Mouse (Mus musculus) forebrain, embryonic 10.5 days (tissue): Measurements from ENCODE around the gene Tex2. TPM values are rescaled to one million over a fixed set of nuclear protein-coding genes. Genes with fewer than 3 reads are reported as not detected.
"Not testable (repeated sequence)": the region's sequence is repeated elsewhere in the genome, so short reads cannot be mapped to it uniquely, and the experiment has no call there.

Source experiments
- DNase-seq: peaks from one replicate; pipeline ENCODE4 v3.0.0-alpha.2; 2017; ENCODE audit warnings: low spot score; ENCODE audit errors: extremely low spot score
- H3K27ac ChIP-seq: fragments of 300-500 bp; sonication (generic); 2 replicates; pipeline ENCODE4 v1.5.1; 2016; ENCODE audit warnings: mild to moderate bottlenecking
- H3K27me3 ChIP-seq: fragments of 300-500 bp; sonication (generic); 2 replicates; pipeline ENCODE4 v1.6.1; 2016; ENCODE audit warnings: mild to moderate bottlenecking; ENCODE audit not compliant: poor library complexity, severe bottlenecking
- H3K36me3 ChIP-seq: fragments of 300-500 bp; sonication (generic); replicated peaks from 2 replicates; pipeline ENCODE4 v1.6.1; 2016; ENCODE audit warnings: mild to moderate bottlenecking, moderate library complexity
- H3K4me1 ChIP-seq: fragments of 300-500 bp; sonication (generic); 2 replicates; pipeline ENCODE4 v1.6.1; 2016
- H3K4me3 ChIP-seq: fragments of 300-500 bp; sonication (generic); 2 replicates; pipeline ENCODE4 v1.5.1; 2016; ENCODE audit warnings: mild to moderate bottlenecking, moderate library complexity
- H3K9me3 ChIP-seq: fragments of 300-500 bp; sonication (generic); 2 replicates; pipeline ENCODE4 v1.6.1; 2016; ENCODE audit warnings: mild to moderate bottlenecking, moderate library complexity
- WGBS: fragments of 180-500 bp; shearing (Covaris S2); methylation state at CpG from one replicate; pipeline ENCODE4 v1.1.7; 2016; 5-methylcytosine and 5-hydroxymethylcytosine counted together
- polyA plus RNA-seq: library from polyadenylated mRNA; unstranded; fragments of >200 nt; fragmentation: Nextera tagmentation; extraction: Ambion mirVana; gene quantifications from 2 replicates; pipeline ENCODE4 v1.2.1, GENCODE M21; 2016

The Tex2 gene
- 6.2 and 6.4 TPM in 2 replicates for polyA plus RNA-seq

DNA sequence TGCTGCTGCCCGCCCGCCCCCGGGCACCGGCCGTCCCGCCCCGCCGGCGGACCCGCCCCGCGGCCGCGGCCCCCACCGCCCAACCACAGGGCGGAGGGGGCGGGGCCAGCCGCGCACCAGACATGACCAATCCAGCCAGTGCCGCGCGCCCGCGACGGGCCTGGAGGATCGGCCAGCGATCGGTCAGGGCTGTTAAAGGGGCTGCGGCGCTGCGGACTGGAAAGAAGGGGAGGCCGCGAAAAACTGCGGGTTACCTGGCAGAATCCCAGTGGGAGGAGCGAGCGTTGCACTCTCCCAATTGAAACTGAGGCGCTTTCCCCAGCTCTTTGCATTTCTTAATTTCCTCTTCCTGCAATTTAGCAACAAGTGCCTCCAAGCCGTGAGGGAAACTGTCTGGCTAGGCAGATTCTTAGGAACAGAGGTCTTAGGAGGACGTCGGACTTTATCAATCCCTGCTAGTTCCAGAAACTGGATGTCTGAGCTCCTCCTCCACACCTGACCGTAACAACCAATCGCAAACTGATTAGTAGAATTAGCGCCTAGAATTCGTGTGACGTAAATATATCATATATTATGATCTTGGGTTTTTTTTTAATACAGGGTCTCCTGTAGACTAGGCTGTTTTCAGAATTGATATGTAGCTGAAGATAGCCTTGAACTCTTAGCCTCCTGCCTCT lies at the start of gene Tex2:
Gene Tex2, minus strand, starts transcription at position 463 of the 677 bp plus-strand sequence.
- under 1% methylated on average over 45 of the region's 45 CpGs for WGBS
- peak; percentile 92 for DNase-seq
- peak within 1 kb of the TSS; percentile 100 for H3K4me3 ChIP-seq
- no peaks in the 10 kb centered on the region for H3K9me3 ChIP-seq
- H3K27ac ChIP-seq = peak within 1 kb of the TSS; percentile 89
- peaks cover 13% of the 10 kb centered on the region for H3K27me3 ChIP-seq
- H3K36me3 ChIP-seq = no peaks in the 10 kb centered on the region
- peaks cover 24% of the 10 kb centered on the region for H3K4me1 ChIP-seq

DNA sequence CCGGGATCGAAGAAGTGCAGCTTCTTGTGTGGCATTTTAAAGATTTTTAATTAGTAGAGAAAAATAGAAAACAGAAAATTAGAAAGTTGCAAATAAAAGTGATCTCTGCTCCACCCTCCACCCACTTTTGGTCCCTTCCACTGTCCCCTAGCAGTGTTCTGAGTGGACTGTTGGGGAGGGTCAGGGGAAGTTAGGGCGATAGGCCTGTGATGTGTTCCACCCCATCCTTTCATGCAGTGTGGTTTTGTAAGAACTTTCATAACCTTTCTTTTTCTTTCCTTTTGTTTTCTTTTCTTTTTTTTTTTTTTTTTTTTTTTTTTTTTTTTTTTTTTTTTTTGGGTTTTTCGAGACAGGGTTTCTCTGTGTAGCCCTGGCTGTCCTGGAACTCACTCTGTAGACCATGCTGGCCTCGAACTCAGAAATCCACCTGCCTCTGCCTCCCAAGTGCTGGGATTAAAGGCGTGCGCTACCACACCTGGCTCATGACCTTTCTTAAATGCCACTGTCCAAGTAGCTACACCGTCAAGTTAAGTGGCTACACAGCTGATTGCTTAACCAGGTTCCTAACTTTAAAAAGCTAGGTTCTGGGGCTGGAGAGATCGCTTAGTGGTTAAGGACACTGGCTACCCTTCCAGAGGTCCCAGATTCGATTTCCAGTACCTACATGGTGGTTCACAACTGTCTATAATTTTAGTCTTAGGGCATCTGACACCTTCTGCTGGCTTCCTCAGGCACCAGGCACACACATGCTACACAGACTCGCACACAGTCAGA lies 49.6 kb upstream of the Tex2 start:
- DNase-seq = no peak
- Histone ChIP-seq H3K4me3 (no peak overlapping the region), H3K36me3 (no peaks in the 10 kb centered on the region), H3K27ac (no peak overlapping the region), H3K4me1 (peaks cover 55% of the 10 kb centered on the region), H3K27me3 (peaks cover 5% of the 10 kb centered on the region; the same call in 1 of the 2 replicates), H3K9me3 (no peaks in the 10 kb centered on the region)
- WGBS = 90% methylated on average over 10 of the region's 11 CpGs

DNA sequence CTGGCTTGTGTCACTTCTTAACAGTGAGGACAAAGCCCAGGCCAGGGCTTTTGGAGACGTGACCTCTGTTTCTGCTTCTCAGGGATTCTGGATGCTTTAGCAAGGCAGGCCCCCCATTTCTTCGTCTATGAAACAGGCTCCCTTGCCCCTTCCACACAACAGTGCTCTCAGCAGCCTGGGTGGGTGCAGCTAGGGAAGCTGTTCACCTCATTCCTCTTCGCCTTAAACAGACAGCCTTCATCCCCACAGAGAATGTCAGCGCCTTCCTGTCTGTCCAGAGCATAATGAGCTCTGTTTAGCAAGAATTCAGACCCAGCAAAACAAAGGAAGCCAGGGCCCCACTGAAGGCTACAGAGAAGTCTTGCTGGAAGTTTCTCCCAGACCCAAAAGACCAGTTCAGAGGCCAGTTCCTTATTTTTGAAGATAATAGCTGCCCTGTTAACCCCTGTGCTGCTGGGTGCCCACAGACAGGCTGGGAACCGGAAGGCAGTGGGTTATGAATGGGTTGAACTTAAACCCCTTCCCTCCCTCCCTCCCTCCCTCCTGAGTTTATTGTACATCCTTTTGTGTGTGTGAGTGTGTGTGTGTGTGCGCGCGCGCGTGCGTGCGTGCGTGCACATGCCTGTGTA lies 47.3 kb upstream of the Tex2 start:
- Histone ChIP-seq H3K9me3 (no peaks in the 10 kb centered on the region), H3K4me3 (no peak overlapping the region), H3K27ac (peak overlapping the region; percentile 86), H3K27me3 (peaks cover 11% of the 10 kb centered on the region; the same call in 1 of the 2 replicates), H3K4me1 (peaks cover 60% of the 10 kb centered on the region), H3K36me3 (no peaks in the 10 kb centered on the region)
- DNase-seq = no peak
- WGBS = 51% methylated on average over 13 of the region's 13 CpGs

DNA sequence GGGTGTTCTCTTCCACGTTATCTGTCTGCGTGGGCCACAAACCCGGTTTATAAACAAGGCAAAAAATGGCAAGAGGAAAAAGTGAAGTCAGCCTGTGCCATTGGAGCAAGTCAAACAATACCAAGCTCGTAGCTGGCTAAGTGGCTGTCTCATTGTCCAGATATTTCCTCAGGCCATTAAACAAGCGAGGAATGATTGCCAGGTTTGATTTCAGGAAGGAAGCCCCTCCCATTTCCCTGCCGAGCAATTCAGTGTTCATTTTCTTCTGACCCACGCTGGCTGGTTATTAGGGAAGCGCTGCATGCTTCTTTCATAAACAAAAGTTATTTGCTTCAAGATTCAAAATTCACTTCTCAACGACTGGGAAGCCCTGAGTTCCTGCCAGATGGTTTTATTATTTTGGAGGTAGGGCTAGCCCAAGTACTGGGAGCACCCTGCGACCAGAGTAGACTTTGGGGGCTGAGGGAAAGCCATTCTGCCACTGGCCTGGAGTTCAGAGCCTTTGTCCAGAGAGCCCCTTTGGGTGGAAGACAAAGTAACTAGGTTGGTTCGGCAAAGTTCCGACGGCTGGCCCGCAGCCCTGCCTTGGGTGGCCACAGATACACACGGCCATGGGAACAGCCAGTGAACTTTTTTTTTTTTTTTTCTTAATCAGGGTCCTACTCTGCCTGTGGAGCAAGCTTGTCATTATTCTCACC lies 46.5 kb upstream of the Tex2 start:
- H3K4me3 ChIP-seq = 0 out of 2 replicates have a peak overlapping the region, but pooled peaks have one; percentile 14
- peak overlapping the region; percentile 86 for H3K27ac ChIP-seq
- no peaks in the 10 kb centered on the region for H3K9me3 ChIP-seq
- DNase-seq = no peak
- H3K36me3 ChIP-seq = no peaks in the 10 kb centered on the region
- WGBS = 47% methylated on average over 15 of the region's 15 CpGs
- peaks cover 11% of the 10 kb centered on the region; the same call in 1 of the 2 replicates for H3K27me3 ChIP-seq
- peaks cover 60% of the 10 kb centered on the region for H3K4me1 ChIP-seq

DNA sequence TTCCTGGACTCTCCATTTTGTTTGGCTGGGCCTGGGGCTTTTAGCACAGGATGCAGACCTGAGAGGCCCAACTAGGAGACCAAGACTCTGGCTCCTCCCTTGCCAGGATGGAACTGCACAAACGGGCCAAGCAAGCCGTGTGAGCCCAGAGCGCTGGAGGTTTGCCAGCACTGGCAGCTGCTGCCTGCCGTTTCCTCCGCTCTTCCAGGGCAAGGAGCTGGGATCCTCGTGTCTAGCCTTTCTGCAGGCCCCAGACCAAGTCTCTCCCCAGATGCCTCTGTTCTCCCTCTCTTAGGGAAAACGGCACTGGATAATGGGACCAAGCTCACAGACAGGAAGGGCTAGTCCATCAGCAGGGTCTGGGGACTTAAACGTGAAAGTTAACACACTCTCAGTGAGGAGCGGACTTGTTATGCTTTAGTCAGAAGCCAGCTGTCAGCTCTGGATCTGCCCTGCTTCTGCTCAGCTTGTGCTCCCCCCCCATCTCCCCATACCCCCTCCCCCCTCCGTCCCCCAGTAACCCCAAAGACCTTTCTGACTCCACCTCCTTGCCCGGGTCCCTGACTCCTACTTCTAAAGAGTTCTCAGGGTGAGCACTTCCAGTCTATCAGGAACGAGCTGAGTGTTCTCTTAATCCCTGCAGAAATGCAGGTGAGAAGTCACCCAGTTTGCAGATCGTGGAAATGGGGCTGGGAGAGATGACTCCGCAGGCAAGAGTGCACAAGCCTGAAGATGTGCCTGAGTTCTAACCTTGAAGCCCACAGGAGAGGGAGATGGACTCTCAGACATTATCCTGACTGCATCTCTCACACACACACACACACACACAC lies 45.0 kb upstream of the Tex2 start:
- Histone ChIP-seq H3K4me1 (peaks cover 47% of the 10 kb centered on the region), H3K4me3 (no peak overlapping the region), H3K27ac (peak overlapping the region; percentile 80), H3K36me3 (no peaks in the 10 kb centered on the region), H3K27me3 (peaks cover 11% of the 10 kb centered on the region; the same call in 1 of the 2 replicates), H3K9me3 (no peaks in the 10 kb centered on the region)
- no peak for DNase-seq
- 31% methylated on average over 14 of the region's 14 CpGs for WGBS

DNA sequence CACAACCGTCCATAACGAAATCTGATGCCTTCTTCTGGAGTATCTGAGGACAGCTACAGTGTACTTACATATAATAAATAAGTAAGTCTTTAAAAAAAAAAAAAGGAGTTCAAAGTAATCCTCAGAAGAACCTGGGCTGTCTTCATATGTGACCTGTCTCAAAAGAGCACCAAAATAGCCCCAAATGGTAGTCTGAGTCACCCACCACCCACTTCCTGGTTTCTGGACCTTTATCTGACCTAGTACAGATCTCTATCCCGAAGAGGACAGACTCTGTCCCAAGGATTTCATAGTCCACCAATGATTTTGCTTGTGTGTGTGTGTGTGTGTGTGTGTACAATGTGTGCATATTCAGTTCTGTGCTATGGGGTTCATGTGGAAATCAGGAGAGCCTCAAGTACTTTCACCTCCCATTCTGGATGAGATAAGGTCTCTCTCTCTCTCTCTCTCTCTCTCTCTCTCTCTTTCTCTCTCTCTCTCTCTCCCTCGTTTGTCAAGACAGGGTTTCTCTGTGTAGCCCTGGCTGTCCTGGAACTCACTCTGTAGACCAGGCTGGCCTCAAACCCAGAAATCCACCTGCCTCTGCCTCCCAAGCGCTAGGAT lies 43.8 kb upstream of the Tex2 start:
- not testable (repeated sequence) for DNase-seq, H3K27ac ChIP-seq, H3K36me3 ChIP-seq, H3K4me3 ChIP-seq, H3K9me3 ChIP-seq
- Histone ChIP-seq H3K4me1 (peaks cover 47% of the 10 kb centered on the region), H3K27me3 (peaks cover 11% of the 10 kb centered on the region; the same call in 1 of the 2 replicates)
- WGBS = 86% methylated on average over 5 of the region's 5 CpGs

DNA sequence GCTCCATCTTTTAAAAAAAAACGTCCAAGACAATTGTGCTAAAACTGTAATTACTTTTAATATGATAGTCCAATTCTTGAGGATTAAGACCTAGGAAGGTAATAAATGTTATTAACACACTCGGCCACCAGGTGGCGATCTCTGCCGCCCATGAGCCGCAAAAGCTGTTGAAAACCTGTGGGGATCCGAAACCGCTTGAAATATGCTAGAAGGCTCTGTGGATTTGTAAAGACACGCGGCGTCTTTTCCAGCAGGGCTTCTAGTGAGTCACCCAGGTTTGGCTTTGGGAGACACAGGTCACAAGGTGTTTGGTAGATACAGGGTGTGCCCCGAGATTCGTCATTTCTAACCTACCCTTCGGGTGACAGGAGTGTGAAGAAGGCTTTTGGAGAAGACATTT lies 35.1 kb upstream of the Tex2 start:
- WGBS = 30% methylated on average over 13 of the region's 13 CpGs
- DNase-seq = peak; percentile 71
- Histone ChIP-seq H3K4me1 (peaks cover 3% of the 10 kb centered on the region; the same call in 1 of the 2 replicates), H3K27ac (no peak overlapping the region), H3K9me3 (no peaks in the 10 kb centered on the region), H3K27me3 (no peaks in the 10 kb centered on the region), H3K4me3 (no peak overlapping the region), H3K36me3 (no peaks in the 10 kb centered on the region)

DNA sequence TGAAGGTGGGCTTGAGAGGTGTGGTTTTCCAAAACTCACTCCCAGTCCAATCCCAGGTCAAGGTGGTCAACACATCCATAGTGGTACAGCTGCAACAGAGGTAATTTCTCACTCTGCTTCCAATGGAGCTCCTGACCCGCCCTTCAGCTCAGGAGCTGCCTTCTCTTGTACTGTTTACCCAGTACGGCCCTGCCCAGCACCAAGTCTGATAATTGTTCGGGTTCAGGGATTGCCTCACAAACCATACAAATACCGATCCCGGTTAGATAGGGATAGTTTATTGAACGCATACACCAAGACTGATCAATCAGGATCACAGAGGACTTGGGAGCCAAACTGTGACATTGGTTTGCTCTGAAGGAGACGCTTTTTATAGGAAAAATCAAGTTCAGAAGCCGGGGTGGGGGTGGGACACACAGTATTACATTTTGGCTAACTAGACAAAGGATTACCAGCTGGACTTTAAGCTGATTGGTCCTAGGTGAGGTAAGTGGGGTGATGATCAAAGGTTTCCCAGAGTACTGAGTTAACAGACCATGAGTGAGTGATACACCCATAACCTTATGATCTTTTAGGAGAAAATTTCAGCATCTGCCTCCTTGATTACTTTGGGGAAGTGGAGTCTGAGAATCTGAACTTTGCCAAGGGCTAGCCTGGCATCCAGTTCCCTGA lies 29.9 kb upstream of the Tex2 start:
- no peaks in the 10 kb centered on the region for H3K9me3 ChIP-seq
- no peak overlapping the region for H3K27ac ChIP-seq
- no peak overlapping the region for H3K4me3 ChIP-seq
- 82% methylated on average over 8 of the region's 8 CpGs for WGBS
- DNase-seq = no peak
- H3K36me3 ChIP-seq = no peaks in the 10 kb centered on the region
- peaks cover 30% of the 10 kb centered on the region for H3K4me1 ChIP-seq
- H3K27me3 ChIP-seq = peaks cover 23% of the 10 kb centered on the region

DNA sequence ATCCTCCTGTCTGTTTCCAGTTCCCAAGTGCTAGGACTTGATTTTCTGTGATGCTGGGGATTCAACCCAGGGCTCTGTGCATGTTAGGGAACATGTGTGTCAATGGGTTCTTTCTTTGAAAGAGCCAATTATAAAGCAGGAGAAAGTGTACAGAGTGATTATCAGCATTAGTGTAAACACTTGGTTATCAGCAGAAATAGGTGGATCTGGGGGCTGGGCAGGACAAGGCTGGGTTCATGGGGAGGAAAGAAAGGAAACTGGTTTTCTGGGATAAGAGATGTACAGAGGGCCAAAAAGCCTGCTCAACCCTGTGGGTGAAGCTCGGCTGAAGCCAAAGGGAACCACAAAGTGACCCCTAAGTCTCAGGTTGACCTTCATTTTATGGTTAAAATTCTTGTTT lies 28.4 kb upstream of the Tex2 start:
- no peak for DNase-seq
- Histone ChIP-seq H3K4me1 (peaks cover 41% of the 10 kb centered on the region), H3K27ac (no peak overlapping the region), H3K9me3 (no peaks in the 10 kb centered on the region), H3K27me3 (peaks cover 31% of the 10 kb centered on the region), H3K4me3 (no peak overlapping the region), H3K36me3 (no peaks in the 10 kb centered on the region)
- WGBS = 87% methylated on average over 1 of the region's 1 CpGs

DNA sequence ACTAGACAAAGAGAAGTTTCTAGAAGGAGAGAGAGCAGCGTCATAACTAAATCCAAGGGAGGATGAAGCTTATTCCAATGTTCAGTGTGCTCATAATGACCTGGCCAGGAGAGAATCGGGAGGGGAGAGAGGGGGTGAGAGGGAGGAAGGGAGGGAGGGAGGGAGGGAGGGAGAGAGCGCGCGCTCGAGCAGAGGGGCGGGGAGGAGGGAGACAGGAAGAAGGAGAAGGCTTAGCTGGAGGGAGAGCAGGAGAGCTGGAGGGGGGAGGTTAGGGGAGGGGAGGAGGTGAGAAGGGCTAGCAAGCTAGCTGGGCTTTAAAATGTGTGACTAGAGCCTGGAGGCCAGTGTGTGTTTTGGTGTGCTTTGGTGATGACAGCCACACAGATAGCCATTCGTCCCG lies 26.8 kb upstream of the Tex2 start:
- WGBS = 23% methylated on average over 9 of the region's 9 CpGs
- no peak overlapping the region for H3K4me3 ChIP-seq
- peaks cover 41% of the 10 kb centered on the region for H3K4me1 ChIP-seq
- no peak for DNase-seq
- H3K36me3 ChIP-seq = no peaks in the 10 kb centered on the region
- H3K9me3 ChIP-seq = no peaks in the 10 kb centered on the region
- peaks cover 31% of the 10 kb centered on the region for H3K27me3 ChIP-seq
- H3K27ac ChIP-seq = no peak overlapping the region; the same call in 1 of the 2 replicates

DNA sequence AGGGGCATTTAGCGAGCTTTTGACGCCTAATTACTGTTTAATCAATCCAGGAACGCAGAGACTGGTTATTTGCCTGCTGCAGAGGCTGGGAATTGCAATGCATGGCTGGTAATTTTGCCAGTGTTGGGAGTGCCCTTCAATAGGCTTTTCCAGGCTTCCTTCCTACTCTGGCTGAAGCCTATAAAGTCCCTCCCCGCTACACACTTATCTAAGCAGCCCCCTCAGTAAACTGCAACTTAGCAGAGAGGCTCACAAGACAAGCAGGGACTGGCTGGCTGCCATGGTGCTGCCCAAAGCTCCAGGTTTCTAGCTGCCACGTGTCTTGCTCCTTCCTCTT lies 26.1 kb upstream of the Tex2 start:
- Histone ChIP-seq H3K4me3 (no peak overlapping the region), H3K36me3 (no peaks in the 10 kb centered on the region), H3K4me1 (peaks cover 41% of the 10 kb centered on the region), H3K27ac (peak overlapping the region; percentile 51), H3K27me3 (peaks cover 31% of the 10 kb centered on the region), H3K9me3 (no peaks in the 10 kb centered on the region)
- no peak for DNase-seq
- WGBS = 23% methylated on average over 5 of the region's 5 CpGs
